Mouse (Mus musculus): ENCODE measurements at regions not wholly inside any gene's neighbourhood (a gene's known extent, or its start where the extent isn't known, plus 50 kb on each side); places are given as distances from the start of the nearest gene placed in this dataset.

GRCm38 (mm10) chr4:58728641-58729040, 58.9 kb downstream of the Olfr267 start:
- DNase-seq, result no peak

GRCm38 (mm10) chr4:58726424-58726823, 61.1 kb downstream of the Olfr267 start:
- no peak for DNase-seq

GRCm38 (mm10) chr4:58722772-58723171, 64.7 kb downstream of the Olfr267 start:
- DNase-seq, result no peak

- DNase-seq, result no peak
Observed at GRCm38 (mm10) chr4:58720682-58721081, 66.8 kb downstream of the Olfr267 start.

GRCm38 (mm10) chr4:58716426-58716825, 71.1 kb downstream of the Olfr267 start:
- DNase-seq, result no peak

- no peak for DNase-seq
Observed at GRCm38 (mm10) chr4:58715846-58716245, 71.7 kb downstream of the Olfr267 start.

- DNase-seq, result no peak
Observed at GRCm38 (mm10) chr4:58714221-58714620, 73.3 kb downstream of the Olfr267 start.

- no peak for DNase-seq
Observed at GRCm38 (mm10) chr4:58712875-58713274, 74.6 kb downstream of the Olfr267 start.

- no peak for DNase-seq
Observed at GRCm38 (mm10) chr4:58712166-58712565, 75.3 kb downstream of the Olfr267 start.

- DNase-seq, result no peak
Observed at GRCm38 (mm10) chr4:58699236-58699798, 88.2 kb downstream of the Olfr267 start.

GRCm38 (mm10) chr4:58698828-58699227, 88.7 kb downstream of the Olfr267 start:
- DNase-seq, result no peak

- no peak for DNase-seq
Observed at GRCm38 (mm10) chr4:58696684-58697083, 90.8 kb downstream of the Olfr267 start.

- DNase-seq, result no peak
Observed at GRCm38 (mm10) chr4:58695281-58695680, 92.2 kb downstream of the Olfr267 start.

- no peak for DNase-seq
Observed at GRCm38 (mm10) chr4:58693018-58693417, 94.5 kb downstream of the Olfr267 start.

GRCm38 (mm10) chr4:58681926-58682325, 105.6 kb downstream of the Olfr267 start:
- no peak for DNase-seq

- DNase-seq, result no peak
Observed at GRCm38 (mm10) chr4:58677701-58678385, 109.7 kb downstream of the Olfr267 start.

GRCm38 (mm10) chr4:58671406-58672035, 116.0 kb downstream of the Olfr267 start:
- DNase-seq, result no peak

- DNase-seq, result no peak
Observed at GRCm38 (mm10) chr4:58670906-58671250, 116.6 kb downstream of the Olfr267 start.

- peak; percentile 21 for DNase-seq
Observed at GRCm38 (mm10) chr4:58670107-58670905, 116.6 kb upstream of the Lpar1 start.

GRCm38 (mm10) chr4:58668368-58669153, 114.9 kb upstream of the Lpar1 start:
- DNase-seq, result no peak

- no peak for DNase-seq
Observed at GRCm38 (mm10) chr4:58663628-58664205, 110.0 kb upstream of the Lpar1 start.

GRCm38 (mm10) chr4:58661781-58662293, 108.1 kb upstream of the Lpar1 start:
- no peak for DNase-seq
